Mouse (Mus musculus) MEL (cell line): ENCODE results near the gene Isx. TPM values are rescaled to one million over a fixed set of nuclear protein-coding genes. Genes with fewer than 3 reads are reported as not detected.

Source experiments
- DNase-seq: peaks from one replicate; pipeline ENCODE4 v3.0.0; 2011; ENCODE audit warnings: low read depth, low spot score
- H3K27ac ChIP-seq: 2 replicates; pipeline ENCODE4 v1.5.1; 2012; ENCODE audit warnings: low read depth, mild to moderate bottlenecking, control low read depth, low read length, moderate library complexity; ENCODE audit not compliant: control insufficient read depth
- H3K27me3 ChIP-seq, 2 experiments: fragments of 150-350 bp in 1 of 2; sonication (generic) in 1 of 2; 2 replicates each; pipeline ENCODE4 v1.6.1; 2012; ENCODE audit warnings: low read length in 2 of 2, mild to moderate bottlenecking in 2 of 2, improper control_type of control experiment in 1 of 2, moderate library complexity in 1 of 2; ENCODE audit not compliant: insufficient read depth in 2 of 2, control insufficient read depth in 1 of 2
- H3K36me3 ChIP-seq, 2 experiments: 2 replicates each; pipeline ENCODE4 v1.6.1; 2012 to 2014; ENCODE audit warnings: low read length in 2 of 2, improper control_type of control experiment in 1 of 2, inconsistent platforms in 1 of 2, mild to moderate bottlenecking in 1 of 2; ENCODE audit not compliant: insufficient read depth in 2 of 2, control insufficient read depth in 1 of 2
- H3K4me1 ChIP-seq, 2 experiments: fragments of 150-350 bp in 1 of 2; sonication (generic) in 1 of 2; 2 replicates each; pipeline ENCODE4 v1.6.1; 2012; ENCODE audit warnings: low read length in 2 of 2, improper control_type of control experiment in 1 of 2, mild to moderate bottlenecking in 1 of 2; ENCODE audit not compliant: insufficient read depth in 2 of 2, control insufficient read depth in 1 of 2
- H3K4me3 ChIP-seq, 2 experiments: fragments of 150-350 bp in 1 of 2; sonication (generic) in 1 of 2; 2 replicates each; pipeline ENCODE4 v1.5.1; 2012; ENCODE audit warnings: low read depth in 2 of 2, low read length in 2 of 2, mild to moderate bottlenecking in 2 of 2, moderate library complexity in 2 of 2, control low read depth in 1 of 2, improper control_type of control experiment in 1 of 2; ENCODE audit not compliant: control insufficient read depth in 1 of 2, insufficient read depth in 1 of 2
- H3K79me2 ChIP-seq: 2 replicates; pipeline ENCODE4 v1.6.1; 2012; ENCODE audit warnings: mild to moderate bottlenecking, low read length, moderate library complexity; ENCODE audit not compliant: control insufficient read depth, poor library complexity, insufficient read depth
- H3K9ac ChIP-seq: 2 replicates; pipeline ENCODE4 v1.6.1; 2012; ENCODE audit warnings: low read depth, mild to moderate bottlenecking, control low read depth, low read length, moderate library complexity; ENCODE audit not compliant: control insufficient read depth, poor library complexity, severe bottlenecking
- H3K9me3 ChIP-seq: fragments of 150-350 bp; sonication (generic); replicated peaks from 2 replicates; pipeline ENCODE4 v1.6.1; 2012; ENCODE audit warnings: mild to moderate bottlenecking, low read length, improper control_type of control experiment, moderate library complexity; ENCODE audit not compliant: insufficient read depth
- BHLHE40 ChIP-seq: IDR thresholded peaks from 2 replicates; pipeline ENCODE4 v1.6.1; 2012; ENCODE audit warnings: low read depth, mild to moderate bottlenecking, inconsistent platforms, low read length, improper control_type of control experiment, borderline replicate concordance
- CHD1 ChIP-seq: IDR thresholded peaks from 2 replicates; pipeline ENCODE4 v1.6.1; 2012; ENCODE audit warnings: low read depth, mild to moderate bottlenecking, inconsistent platforms, low read length, improper control_type of control experiment
- CHD2 ChIP-seq: IDR thresholded peaks from 2 replicates; pipeline ENCODE4 v1.6.1; 2011; ENCODE audit warnings: low read length, improper control_type of control experiment
- CTCF ChIP-seq, 3 experiments: IDR thresholded peaks in 2 of 3; conservative IDR thresholded peaks in 1 of 3; 2 replicates each; pipeline ENCODE4 v1.5.1; 2011 to 2012; ENCODE audit warnings: low read length in 3 of 3, low read depth in 2 of 3, mild to moderate bottlenecking in 2 of 3, improper control_type of control experiment in 1 of 3, inconsistent platforms in 1 of 3, mixed read lengths in 1 of 3, moderate library complexity in 1 of 3; ENCODE audit not compliant: control insufficient read depth in 1 of 3, insufficient read depth in 1 of 3, poor library complexity in 1 of 3, severe bottlenecking in 1 of 3
- E2F4 ChIP-seq: IDR thresholded peaks from 2 replicates; pipeline ENCODE4 v1.6.1; 2011; ENCODE audit warnings: low read depth, low read length, improper control_type of control experiment, borderline replicate concordance
- EP300 ChIP-seq, 2 experiments: IDR thresholded peaks; 2 replicates each; pipeline ENCODE4 v1.6.1; 2011; ENCODE audit warnings: improper control_type of control experiment in 2 of 2, low read length in 2 of 2, low read depth in 1 of 2, mild to moderate bottlenecking in 1 of 2
- GABPA ChIP-seq: IDR thresholded peaks from 2 replicates; pipeline ENCODE4 v1.6.1; 2012; ENCODE audit warnings: low read depth, mild to moderate bottlenecking, inconsistent platforms, low read length, improper control_type of control experiment, moderate library complexity
- HCFC1 ChIP-seq: IDR thresholded peaks from 2 replicates; pipeline ENCODE4 v1.6.1; 2012; ENCODE audit warnings: low read depth, mild to moderate bottlenecking, inconsistent platforms, low read length, improper control_type of control experiment, moderate library complexity
- KAT2A ChIP-seq: conservative IDR thresholded peaks from 2 replicates; pipeline ENCODE4 v1.6.1; 2012; ENCODE audit warnings: low read depth, low read length, improper control_type of control experiment, inconsistent platforms
- MAFK ChIP-seq: IDR thresholded peaks from 2 replicates; pipeline ENCODE4 v1.6.1; 2011; ENCODE audit warnings: low read depth, mild to moderate bottlenecking, low read length, improper control_type of control experiment, borderline replicate concordance
- MAX ChIP-seq: IDR thresholded peaks from 2 replicates; pipeline ENCODE4 v1.6.1; 2011; ENCODE audit warnings: low read length, improper control_type of control experiment
- MAZ ChIP-seq: IDR thresholded peaks from 2 replicates; pipeline ENCODE4 v1.6.1; 2012; ENCODE audit warnings: low read depth, mild to moderate bottlenecking, inconsistent platforms, low read length, improper control_type of control experiment
- MEF2A ChIP-seq: IDR thresholded peaks from 2 replicates; pipeline ENCODE4 v1.6.1; 2014; ENCODE audit warnings: low read depth, mild to moderate bottlenecking, inconsistent platforms, low read length, improper control_type of control experiment; ENCODE audit not compliant: poor library complexity, insufficient replicate concordance, severe bottlenecking; ENCODE audit errors: extremely low read depth
- NRF1 ChIP-seq: IDR thresholded peaks from 2 replicates; pipeline ENCODE4 v1.6.1; 2014; ENCODE audit warnings: low read depth, mild to moderate bottlenecking, inconsistent platforms, low read length, improper control_type of control experiment, moderate library complexity; ENCODE audit not compliant: poor library complexity, insufficient read depth, severe bottlenecking
- POLR2A ChIP-seq, 2 experiments: IDR thresholded peaks; 2 replicates each; pipeline ENCODE4 v1.6.1; 2011 to 2012; ENCODE audit warnings: low read length in 2 of 2, mild to moderate bottlenecking in 2 of 2, control low read depth in 1 of 2, improper control_type of control experiment in 1 of 2, low read depth in 1 of 2, moderate library complexity in 1 of 2; ENCODE audit not compliant: control insufficient read depth in 1 of 2, insufficient read depth in 1 of 2, poor library complexity in 1 of 2
- SIN3A ChIP-seq: IDR thresholded peaks from 2 replicates; pipeline ENCODE4 v1.6.1; 2012; ENCODE audit warnings: low read length, improper control_type of control experiment, inconsistent platforms
- SMC3 ChIP-seq: IDR thresholded peaks from 2 replicates; pipeline ENCODE4 v1.6.1; 2011; ENCODE audit warnings: low read depth, low read length, improper control_type of control experiment
- TAL1 ChIP-seq: IDR thresholded peaks from 2 replicates; pipeline ENCODE4 v1.6.1; 2012; ENCODE audit warnings: mild to moderate bottlenecking, inconsistent platforms, low read length, moderate library complexity, mixed read lengths
- TCF12 ChIP-seq: IDR thresholded peaks from 2 replicates; pipeline ENCODE4 v1.6.1; 2014; ENCODE audit warnings: low read depth, mild to moderate bottlenecking, inconsistent platforms, low read length, improper control_type of control experiment, moderate library complexity
- UBTF ChIP-seq: IDR thresholded peaks from 2 replicates; pipeline ENCODE4 v1.6.1; 2012; ENCODE audit warnings: low read depth, mild to moderate bottlenecking, inconsistent platforms, low read length, improper control_type of control experiment, moderate library complexity, borderline replicate concordance; ENCODE audit not compliant: insufficient read depth
- USF1 ChIP-seq: IDR thresholded peaks from 2 replicates; pipeline ENCODE4 v1.6.1; 2014; ENCODE audit warnings: low read depth, mild to moderate bottlenecking, inconsistent platforms, low read length, improper control_type of control experiment, moderate library complexity
- USF2 ChIP-seq, 2 experiments: IDR thresholded peaks; 2 replicates each; pipeline ENCODE4 v1.6.1; 2011 to 2012; ENCODE audit warnings: improper control_type of control experiment in 2 of 2, low read length in 2 of 2, borderline replicate concordance in 1 of 2, inconsistent platforms in 1 of 2, low read depth in 1 of 2, mild to moderate bottlenecking in 1 of 2; ENCODE audit not compliant: insufficient read depth in 1 of 2
- ZC3H11A ChIP-seq: IDR thresholded peaks from 2 replicates; pipeline ENCODE4 v1.6.1; 2012; ENCODE audit warnings: low read depth, mild to moderate bottlenecking, inconsistent platforms, low read length, improper control_type of control experiment
- ZKSCAN1 ChIP-seq: IDR thresholded peaks from 2 replicates; pipeline ENCODE4 v1.6.1; 2012; ENCODE audit warnings: low read depth, mild to moderate bottlenecking, inconsistent platforms, low read length, improper control_type of control experiment, moderate library complexity
- ZMIZ1 ChIP-seq: IDR thresholded peaks from 2 replicates; pipeline ENCODE4 v1.6.1; 2012; ENCODE audit warnings: low read depth, mild to moderate bottlenecking, inconsistent platforms, low read length, improper control_type of control experiment, moderate library complexity
- polyA plus RNA-seq, 2 experiments: library from polyadenylated mRNA; stranded (reverse) in 1 of 2; unstranded in 1 of 2; fragments of >175 nt in 1 of 2; fragments of >200 nt in 1 of 2; gene quantifications; 2 replicates each; pipeline versions ENCODE4 v1.2.1 to v1.2.4; 2012; ENCODE audit warnings: low replicate concordance in 2 of 2, low read depth in 1 of 2; ENCODE audit not compliant: insufficient read length in 2 of 2, insufficient read depth in 1 of 2, missing spikeins in 1 of 2
- total RNA-seq: library from RNA; depleted of rRNA; stranded (reverse); fragments of 300-350 nt; gene quantifications from 2 replicates; pipeline ENCODE4 v1.2.3, GENCODE M21; 2012

The Isx gene
- total and polyA plus RNA-seq, 3 experiments, result not detected

DNA sequence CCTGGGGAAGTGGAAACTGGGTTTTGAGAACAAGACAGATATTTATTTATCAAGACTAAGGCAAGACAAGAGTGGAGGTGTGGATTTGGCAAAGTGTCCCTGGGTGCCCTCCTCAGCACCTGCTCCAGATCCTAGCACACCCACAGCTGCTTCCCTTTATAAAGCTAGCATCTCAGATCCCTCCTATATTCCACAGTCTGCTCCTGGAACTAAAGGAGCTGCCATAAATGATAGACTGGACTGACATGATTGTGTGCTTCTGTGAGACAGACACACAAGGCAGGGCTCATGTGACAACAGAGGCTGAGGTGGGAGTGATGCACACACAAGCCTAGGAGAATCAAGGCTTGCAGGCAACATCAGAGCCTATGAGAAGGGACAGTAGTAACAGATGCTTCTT is 22.0 kb upstream of the Isx start:
- no peaks in the 10 kb centered on the region for H3K9me3 ChIP-seq
- H3K79me2 ChIP-seq, result no peaks in the 10 kb centered on the region
- TF ChIP-seq NRF1, result no peak
- TF ChIP-seq HCFC1, result no peak
- no peak for TF ChIP-seq USF1
- TF ChIP-seq SIN3A, result no peak
- TF ChIP-seq POLR2A (IDR thresholded peaks at IDR 0.05; ENCODE audit: control insufficient read depth in 1 of 2, insufficient read depth in 1 of 2, low read depth in 1 of 2, low read length in 2 of 2, poor library complexity in 1 of 2), result no peak
- TF ChIP-seq TCF12, result no peak
- no peak for TF ChIP-seq MAFK
- no peak for TF ChIP-seq ZMIZ1
- no peak for TF ChIP-seq KAT2A
- no peak for TF ChIP-seq MEF2A
- TF ChIP-seq TAL1, result no peak
- no peak for TF ChIP-seq ZKSCAN1
- no peak for TF ChIP-seq CHD1
- no peak overlapping the region for H3K4me3 ChIP-seq
- H3K27me3 ChIP-seq, result no peaks in the 10 kb centered on the region
- H3K4me1 ChIP-seq, result no peaks in the 10 kb centered on the region
- DNase-seq, result no peak
- no peak overlapping the region for H3K9ac ChIP-seq
- H3K36me3 ChIP-seq, result no peaks in the 10 kb centered on the region
- H3K27ac ChIP-seq, result no peak overlapping the region

DNA sequence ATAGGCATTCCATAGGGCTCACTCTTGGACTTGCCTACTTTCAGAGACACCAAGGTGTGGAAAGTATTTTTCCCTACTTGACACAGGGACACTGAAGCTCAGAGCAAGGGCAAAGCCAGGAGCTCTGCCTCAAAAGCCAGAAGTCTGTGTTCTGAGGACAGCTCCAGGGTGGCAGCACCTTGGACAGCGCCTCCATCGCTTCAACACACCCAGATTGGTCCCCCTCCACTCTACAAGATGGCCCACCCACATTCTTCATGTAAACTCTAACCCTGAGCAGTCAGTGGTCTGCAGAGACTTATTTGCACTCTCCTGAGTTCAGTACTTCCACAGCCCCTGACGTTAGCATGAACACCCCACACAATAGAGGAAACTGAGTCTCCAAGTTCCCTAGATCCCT is 21.1 kb upstream of the Isx start:
- Histone ChIP-seq H3K4me3 (no peak overlapping the region), H3K4me1 (no peaks in the 10 kb centered on the region), H3K36me3 (no peaks in the 10 kb centered on the region), H3K27ac (no peak overlapping the region), H3K9me3 (no peaks in the 10 kb centered on the region), H3K79me2 (no peaks in the 10 kb centered on the region), H3K27me3 (no peaks in the 10 kb centered on the region), H3K9ac (no peak overlapping the region)
- TF ChIP-seq CTCF (IDR thresholded peaks at IDR 0.05 in 2 of 3, conservative IDR thresholded peaks at IDR 0.05 in 1 of 3; ENCODE audit: control insufficient read depth in 1 of 3, insufficient read depth in 1 of 3, low read depth in 2 of 3, low read length in 3 of 3, poor library complexity in 1 of 3, severe bottlenecking in 1 of 3), result no peak
- no peak for TF ChIP-seq CHD2
- no peak for TF ChIP-seq GABPA
- TF ChIP-seq KAT2A, result no peak
- no peak for TF ChIP-seq SIN3A
- TF ChIP-seq SMC3, result no peak
- no peak for TF ChIP-seq E2F4
- TF ChIP-seq MAZ, result no peak
- TF ChIP-seq ZC3H11A, result no peak
- TF ChIP-seq MEF2A, result no peak
- TF ChIP-seq BHLHE40, result no peak
- no peak for TF ChIP-seq USF2 (IDR thresholded peaks at IDR 0.05; ENCODE audit: borderline replicate concordance in 1 of 2, insufficient read depth in 1 of 2, low read depth in 1 of 2, low read length in 2 of 2)
- TF ChIP-seq EP300 (IDR thresholded peaks at IDR 0.05; ENCODE audit: low read depth in 1 of 2, low read length in 2 of 2), result no peak
- TF ChIP-seq NRF1, result no peak
- TF ChIP-seq CHD1, result no peak
- no peak for TF ChIP-seq MAFK
- TF ChIP-seq MAX, result no peak
- no peak for TF ChIP-seq UBTF
- DNase-seq, result peak; percentile 20
